Mouse (Mus musculus) gastrocnemius, adult 8-10 months (tissue): ENCODE measurements around the gene Dpagt1. TPM values are rescaled to one million over a fixed set of nuclear protein-coding genes. Genes with fewer than 3 reads are reported as not detected.
"Not testable (repeated sequence)": the region's sequence is repeated elsewhere in the genome, so short reads cannot be mapped to it uniquely, and the experiment has no call there.

ENCODE experiments used
- DNase-seq, 2 experiments: peaks; one replicate each; pipeline ENCODE4 v3.0.0; 2022; ENCODE audit warnings: low spot score in 2 of 2
- microRNA-seq: library from miRNA; unstranded; fragments of <30 nt; microRNA quantifications from one replicate; pipeline ENCODE4 v1.2.0, GENCODE M21; 2022
- total RNA-seq, 4 experiments: library from RNA; stranded (reverse); gene quantifications; 2 replicates each; pipeline ENCODE4 v1.2.4; 2022

Dpagt1 gene
- total RNA-seq, 4 experiments from 2014 or later, result 10.9 to 14.8 (median 13.0) TPM

DNA sequence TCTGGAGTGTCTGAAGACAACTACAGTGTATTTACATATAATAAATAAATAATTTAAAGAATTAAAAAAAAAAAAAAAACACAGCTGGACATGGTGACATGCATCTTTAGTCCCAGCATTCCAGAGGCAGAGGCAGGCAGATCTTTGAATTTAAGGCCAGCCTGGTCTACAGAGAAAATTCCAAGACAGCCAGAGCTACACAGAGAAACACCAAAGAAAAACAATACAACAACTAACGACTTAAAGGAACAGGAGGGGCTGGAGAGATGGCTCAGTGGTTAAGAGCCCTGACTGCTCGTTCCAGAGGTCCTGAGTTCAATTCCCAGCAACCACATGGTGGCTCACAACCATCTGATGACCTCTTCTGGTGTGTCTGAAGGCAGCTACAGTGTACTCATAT, 51.5 kb downstream of the Dpagt1 start:
- DNase-seq, result not testable (repeated sequence)

DNA sequence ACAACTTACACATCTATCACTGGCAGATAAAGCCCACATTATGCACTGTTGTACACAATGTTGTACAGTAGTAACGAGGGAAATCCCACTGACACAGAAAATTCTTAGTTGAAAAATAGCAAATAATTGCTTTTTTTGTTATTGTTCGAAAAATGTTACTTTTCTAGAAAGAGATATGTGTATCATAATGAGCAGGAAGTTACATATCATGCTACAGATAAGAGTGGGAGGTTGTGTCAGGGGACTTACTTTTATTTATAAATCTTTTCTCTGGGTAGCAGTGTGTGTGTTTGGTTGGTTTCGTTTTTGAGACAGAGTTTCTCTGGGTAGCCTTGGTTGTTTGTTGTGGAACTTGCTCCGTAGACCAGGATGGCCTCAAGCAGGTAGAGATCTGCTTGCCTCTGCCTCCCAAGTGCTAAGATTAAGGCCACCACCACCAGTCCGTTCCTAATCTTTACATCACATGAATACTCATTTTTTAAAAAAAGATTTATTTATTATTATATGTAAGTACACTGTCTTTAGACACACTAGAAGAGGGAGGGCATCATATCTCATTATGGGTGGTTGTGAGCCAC, 52.4 kb downstream of the Dpagt1 start:
- DNase-seq, result no peak

GRCm38 (mm10) chr9:44379054-44379834, 53.4 kb downstream of the Dpagt1 start, which contains the start of gene Hyou1:
Gene Hyou1, plus strand, starts transcription at chr9:44379490.
- peak; percentile 99 for DNase-seq

GRCm38 (mm10) chr9:44379862-44380261, 54.0 kb downstream of the Dpagt1 start:
- peak in 1 of 2 experiments; percentile 24 for DNase-seq

Small RNA genes within 50 kb of the gene (microRNA-seq; reads per million reads assigned to microRNA genes)
- not detected for gene Gm44335

Other genes with a start within 250 kb of the Dpagt1 start
- not detected for gene Mfrp, start 224.3 kb upstream of the Dpagt1 start, total RNA-seq
- gene C1qtnf5, start 218.8 kb upstream of the Dpagt1 start, total RNA-seq, result 1 to 10 TPM; 1.6 to 4.2 (median 3.0) TPM
- under 1 TPM; 0.31 to 0.60 (median 0.38) TPM for gene Gm49380, start 212.5 kb upstream of the Dpagt1 start, total RNA-seq
- 1 to 10 TPM; 1.7 to 2.9 (median 2.6) TPM for gene Rnf26, start 212.5 kb upstream of the Dpagt1 start, total RNA-seq
- 10 to 100 TPM; 15.4 to 33.9 (median 26.2) TPM for gene Mcam, start 191.6 kb upstream of the Dpagt1 start, total RNA-seq
- 10 to 100 TPM in 1 of 4 experiments, 1 to 10 TPM in 3; 5.1 to 10.2 (median 7.3) TPM for gene Cbl, start 92.0 kb upstream of the Dpagt1 start, total RNA-seq
- gene Ccdc153, start 85.3 kb upstream of the Dpagt1 start, total RNA-seq, result not detected
- 1 to 10 TPM in 1 of 4 experiments, under 1 TPM in 3; 0.56 to 1.0 (median 0.95) TPM for gene Pdzd3, start 74.5 kb upstream of the Dpagt1 start, total RNA-seq
- gene Nlrx1, start 57.4 kb upstream of the Dpagt1 start, total RNA-seq, result 10 to 100 TPM; 20.5 to 24.7 (median 22.6) TPM
- gene Abcg4, start 37.4 kb upstream of the Dpagt1 start, total RNA-seq, result under 1 TPM; 0.12 to 0.70 (median 0.30) TPM
- 1 to 10 TPM; 4.5 to 9.6 (median 7.2) TPM for gene Hinfp, start 20.3 kb upstream of the Dpagt1 start, total RNA-seq
- gene C2cd2l, start 5.7 kb upstream of the Dpagt1 start, total RNA-seq, result 10 to 100 TPM; 10.4 to 18.9 (median 15.2) TPM
- 10 to 100 TPM in 1 of 4 experiments, 1 to 10 TPM in 3; 7.8 to 10.3 (median 8.7) TPM for gene H2afx, start 8.7 kb downstream of the Dpagt1 start, total RNA-seq
- 10 to 100 TPM; 24.2 to 26.1 (median 25.2) TPM for gene Hmbs, start 18.2 kb downstream of the Dpagt1 start, total RNA-seq
- gene Vps11, start 35.7 kb downstream of the Dpagt1 start, total RNA-seq, result 10 to 100 TPM; 17.6 to 19.0 (median 18.3) TPM
- 10 to 100 TPM; 24.2 to 32.0 (median 25.9) TPM for gene Hyou1, start 53.5 kb downstream of the Dpagt1 start, total RNA-seq
- 100 to 1,000 TPM in 3 of 4 experiments, 10 to 100 TPM in 1; 96.0 to 131 (median 127) TPM for gene Slc37a4, start 70.8 kb downstream of the Dpagt1 start, total RNA-seq
- 100 to 1,000 TPM; 854 to 938 (median 914) TPM for gene Rps25, start 81.1 kb downstream of the Dpagt1 start, total RNA-seq
- gene Trappc4, start 81.6 kb downstream of the Dpagt1 start, total RNA-seq, result 10 to 100 TPM; 17.5 to 23.0 (median 19.5) TPM
- gene Ccdc84, start 92.5 kb downstream of the Dpagt1 start, total RNA-seq, result 1 to 10 TPM; 1.6 to 4.5 (median 3.4) TPM
- gene Foxr1, start 115.1 kb downstream of the Dpagt1 start, total RNA-seq, result not detected
- gene Upk2, start 129.0 kb downstream of the Dpagt1 start, total RNA-seq, result under 1 TPM in 2 of 4 experiments, not detected in 2; 0.29 to 0.54 TPM
- 10 to 100 TPM; 36.4 to 43.8 (median 41.7) TPM for gene Bcl9l, start 156.8 kb downstream of the Dpagt1 start, total RNA-seq
- gene Cxcr5, start 235.9 kb downstream of the Dpagt1 start, total RNA-seq, result not detected